Mouse (Mus musculus) cerebellum, postnatal 25 days (tissue): ENCODE results near the gene Arl2bp.

Experiments used
- DNase-seq, 2 experiments: peaks; one replicate each; pipeline ENCODE4 v3.0.0; 2021; ENCODE audit warnings: mixed read lengths in 2 of 2

Arl2bp gene

GRCm38 (mm10) chr8:94666456-94667308 is at the start of gene Arl2bp:
Gene Arl2bp (plus strand): TSS chr8:94666600.
- peak; percentile 93 to 97 for DNase-seq

GRCm38 (mm10) chr8:94624885-94625284 is 41.5 kb upstream of the Arl2bp start:
- no peak for DNase-seq

DNA sequence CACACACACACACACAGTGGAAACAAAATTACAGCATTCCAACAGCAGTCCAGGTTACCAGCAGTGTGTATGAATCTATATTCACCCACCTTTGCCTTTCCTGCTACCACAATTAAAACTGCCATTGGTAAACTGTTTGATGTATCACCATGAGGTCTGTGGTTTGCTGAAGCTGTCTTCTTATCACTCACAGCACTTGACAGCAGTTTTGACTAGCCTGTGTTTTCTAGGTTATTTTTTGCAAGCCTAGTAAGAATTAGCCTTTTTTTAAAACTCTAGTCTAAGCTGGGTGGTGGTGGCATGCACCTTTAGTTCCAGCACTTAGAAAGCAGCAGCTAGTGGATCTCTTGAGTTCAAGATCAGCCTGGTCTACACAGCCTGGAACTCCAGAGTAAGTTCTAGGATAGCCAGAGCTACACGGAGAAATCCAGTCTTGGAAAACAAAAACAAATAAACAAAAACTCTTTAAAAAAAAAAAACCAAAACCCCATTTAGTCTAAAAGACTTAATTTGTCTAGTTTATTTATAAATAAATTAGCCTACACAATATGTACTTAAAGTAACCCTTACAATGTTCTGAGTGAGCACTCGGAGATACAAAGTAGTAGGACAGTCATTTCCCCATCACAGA is 32.7 kb upstream of the Arl2bp start:
- no peak for DNase-seq

DNA sequence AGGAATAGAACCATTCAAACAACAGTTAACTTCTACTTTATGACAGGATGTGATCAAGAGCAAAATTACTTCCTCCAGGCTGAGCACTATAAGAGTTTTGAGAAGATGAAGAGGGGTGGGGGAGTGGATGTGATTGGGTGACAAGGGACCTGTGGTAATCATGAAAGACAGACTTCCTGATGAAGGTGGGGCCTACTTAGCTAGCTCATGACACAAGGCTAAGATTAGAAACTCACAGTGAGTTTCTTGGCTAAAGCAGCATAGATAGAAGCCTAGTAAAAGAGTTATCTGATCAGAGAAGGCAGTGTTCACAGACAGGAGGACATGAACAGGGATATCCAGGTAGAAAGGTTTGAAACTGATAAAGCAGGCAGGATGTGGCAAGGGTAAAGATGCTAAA is 32.2 kb upstream of the Arl2bp start:
- no peak for DNase-seq

DNA sequence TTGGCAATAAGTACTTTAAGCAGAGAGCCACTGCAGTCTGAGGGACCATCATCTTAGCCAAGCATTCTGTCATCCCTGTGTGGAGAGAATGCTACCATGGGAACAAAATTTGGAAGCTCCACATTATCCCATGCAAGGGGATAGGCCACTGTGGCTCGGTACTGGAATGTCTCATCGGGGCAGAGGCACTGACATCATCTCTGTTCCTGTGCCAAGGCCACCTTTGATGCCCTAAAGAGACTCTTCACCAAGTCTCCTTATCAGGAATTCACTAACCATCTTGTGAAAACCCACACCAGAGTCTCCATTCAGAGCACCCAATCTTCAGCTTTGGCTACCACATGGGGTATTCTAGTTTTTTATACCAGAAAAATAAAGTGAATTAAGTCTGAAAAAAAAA is 25.2 kb upstream of the Arl2bp start:
- no peak for DNase-seq

DNA sequence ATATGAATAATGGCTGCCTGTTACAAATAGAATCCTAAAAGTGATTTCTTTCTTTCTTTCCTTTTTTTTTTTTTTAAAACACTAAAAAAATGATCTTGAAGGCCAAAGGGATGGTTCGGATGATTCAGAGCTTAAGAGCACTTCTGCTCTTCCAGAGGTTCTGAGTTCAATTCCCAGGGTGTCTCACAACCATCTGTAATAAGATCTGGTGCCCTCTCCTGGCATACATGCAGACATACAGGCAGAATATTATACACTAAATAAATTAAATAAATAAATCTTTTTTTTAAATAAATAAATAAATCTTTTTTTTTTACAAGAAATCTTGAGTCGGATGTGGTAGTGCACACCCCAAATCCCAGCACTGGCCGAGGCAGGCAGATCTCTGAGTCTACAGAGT is 24.5 kb upstream of the Arl2bp start:
- no peak for DNase-seq

DNA sequence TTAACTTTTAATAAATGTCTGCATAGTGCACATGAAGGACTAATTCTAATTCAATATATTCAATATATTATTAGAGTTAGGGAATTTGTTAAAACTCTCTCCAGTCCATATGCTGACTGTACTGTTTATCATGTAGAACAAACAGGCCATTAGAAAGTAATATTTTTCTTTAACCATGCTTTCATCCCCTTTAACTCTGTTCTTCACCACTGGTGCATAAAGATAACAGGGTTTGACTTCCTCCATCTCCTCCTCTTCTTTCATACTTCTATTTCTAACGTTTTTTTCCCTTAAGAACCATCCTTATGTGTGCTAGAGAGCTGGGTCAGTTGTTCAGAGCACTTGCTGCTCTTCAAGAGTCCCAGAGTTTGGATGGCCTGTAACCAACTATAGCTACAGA is 21.2 kb upstream of the Arl2bp start:
- no peak for DNase-seq

DNA sequence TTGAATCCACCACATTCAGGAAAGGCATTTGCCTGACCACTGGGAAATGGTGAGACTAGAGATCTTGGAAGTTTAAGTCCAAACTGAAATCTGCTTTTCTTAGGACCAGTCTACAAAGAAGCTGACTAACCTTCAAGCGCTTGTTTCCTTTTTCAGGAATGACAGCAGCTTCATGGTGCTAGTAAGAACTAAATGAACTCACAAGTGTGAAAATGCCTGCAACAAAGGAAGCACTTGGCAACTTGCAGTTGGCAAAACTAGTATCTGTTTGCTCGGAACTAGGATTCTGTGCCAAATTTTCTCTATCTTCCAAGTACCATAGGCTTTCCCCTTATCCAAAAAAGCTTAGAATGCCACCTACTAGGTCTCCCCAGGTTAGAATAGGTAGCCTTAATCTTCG is 20.2 kb upstream of the Arl2bp start:
- DNase-seq = no peak

DNA sequence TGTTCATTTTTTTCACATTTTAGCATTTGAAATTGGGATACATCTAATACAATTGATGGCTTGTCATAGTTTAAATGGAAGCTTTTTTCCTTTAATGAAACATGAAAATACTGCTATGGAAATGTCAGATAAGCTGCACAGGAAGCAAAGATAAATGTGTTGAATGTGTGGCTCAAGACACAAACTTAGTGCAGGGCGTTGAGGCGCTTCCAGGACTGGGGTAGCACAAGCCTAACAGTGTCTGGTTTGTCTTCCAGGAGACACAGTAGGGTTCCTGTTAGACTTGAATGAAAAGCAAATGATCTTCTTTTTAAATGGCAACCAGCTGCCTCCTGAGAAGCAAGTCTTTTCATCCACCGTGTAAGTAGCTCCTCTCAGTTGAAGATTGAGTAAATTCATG is 16.9 kb upstream of the Arl2bp start:
- DNase-seq = no peak

DNA sequence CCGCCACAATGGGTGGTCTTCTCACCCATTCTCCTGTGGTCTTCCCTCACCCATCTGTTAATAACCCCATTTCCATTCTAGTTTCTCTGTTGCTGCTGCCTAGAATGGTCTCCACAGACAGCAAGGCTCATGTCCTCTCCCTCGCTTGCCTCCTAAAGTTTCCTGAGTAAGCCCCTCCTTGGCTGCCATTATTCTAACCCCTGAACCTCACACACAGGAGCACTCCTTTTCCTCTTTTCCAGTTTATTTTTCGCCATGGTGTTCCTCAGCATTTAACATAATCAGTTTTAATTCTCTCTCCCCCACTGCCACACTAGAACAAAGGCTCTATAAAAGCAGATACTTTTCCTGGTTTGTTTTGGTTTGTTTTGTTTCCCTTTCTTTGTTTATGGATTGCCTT is 13.4 kb upstream of the Arl2bp start:
- DNase-seq = no peak

GRCm38 (mm10) chr8:94654994-94655393 is 11.4 kb upstream of the Arl2bp start:
- DNase-seq = no peak

DNA sequence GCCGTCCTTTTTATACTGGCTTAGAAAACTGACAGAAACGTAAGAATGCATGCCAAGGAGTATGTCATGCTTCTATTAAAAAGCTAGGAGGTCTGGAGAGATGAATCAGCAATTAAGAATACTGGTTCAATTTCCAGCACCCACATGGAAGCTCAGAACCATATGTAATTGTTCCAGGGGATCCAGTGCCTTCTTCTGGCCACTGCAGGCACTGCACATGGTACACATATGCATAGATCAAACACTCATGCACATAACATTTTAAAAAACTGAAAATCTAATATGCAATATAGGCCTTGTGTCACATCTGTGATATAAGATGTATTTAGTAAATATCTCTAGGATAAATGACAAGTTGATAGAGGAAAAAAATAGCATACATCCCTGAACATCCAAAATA is 8.4 kb upstream of the Arl2bp start:
- DNase-seq = no peak

DNA sequence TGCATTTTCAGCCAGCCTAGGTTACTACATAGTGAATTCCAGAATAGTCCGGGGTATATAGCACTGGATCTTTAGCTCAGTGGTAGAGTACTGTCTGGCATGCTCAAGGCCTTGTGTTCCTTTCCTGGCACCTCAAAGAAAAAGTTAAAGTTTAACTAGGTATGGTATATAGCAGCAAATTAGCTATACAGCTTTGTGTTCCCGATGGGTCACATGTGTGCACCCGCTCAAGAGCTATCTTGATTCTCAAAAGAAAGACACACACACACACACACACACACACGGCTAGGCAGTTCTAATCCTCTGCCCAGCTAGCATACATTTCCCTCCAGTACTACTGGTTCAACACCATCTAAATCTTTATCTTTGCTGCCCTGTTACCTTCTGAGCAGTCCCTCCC is 6.0 kb upstream of the Arl2bp start:
- no peak for DNase-seq

GRCm38 (mm10) chr8:94664722-94665121 is 1.7 kb upstream of the Arl2bp start:
- no peak for DNase-seq

- no peak for DNase-seq
These were observed 8.0 kb downstream of the Arl2bp start for GRCm38 (mm10) chr8:94674384-94674783.

DNA sequence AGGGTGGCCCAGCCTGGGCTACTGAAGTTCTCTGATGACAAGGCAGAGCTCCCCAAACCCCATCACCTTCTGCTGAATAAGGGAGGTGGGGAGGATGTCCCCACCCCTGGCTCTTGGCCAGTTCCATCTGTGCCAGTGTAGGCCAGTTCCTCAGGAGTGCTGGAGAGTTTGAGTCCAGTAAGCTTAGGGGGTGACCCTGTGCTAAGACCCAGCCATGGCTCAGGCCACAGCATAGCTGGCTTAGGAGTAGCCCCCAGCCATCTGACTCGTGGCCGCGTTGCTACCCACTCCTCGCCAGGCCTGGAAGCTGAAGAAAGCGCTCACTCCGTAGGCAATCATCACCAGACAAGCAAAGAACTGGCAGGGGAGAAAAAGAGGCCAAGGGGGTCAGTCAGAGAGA is 9.5 kb downstream of the Arl2bp start:
- peak in 1 of 2 experiments; percentile 22 for DNase-seq

DNA sequence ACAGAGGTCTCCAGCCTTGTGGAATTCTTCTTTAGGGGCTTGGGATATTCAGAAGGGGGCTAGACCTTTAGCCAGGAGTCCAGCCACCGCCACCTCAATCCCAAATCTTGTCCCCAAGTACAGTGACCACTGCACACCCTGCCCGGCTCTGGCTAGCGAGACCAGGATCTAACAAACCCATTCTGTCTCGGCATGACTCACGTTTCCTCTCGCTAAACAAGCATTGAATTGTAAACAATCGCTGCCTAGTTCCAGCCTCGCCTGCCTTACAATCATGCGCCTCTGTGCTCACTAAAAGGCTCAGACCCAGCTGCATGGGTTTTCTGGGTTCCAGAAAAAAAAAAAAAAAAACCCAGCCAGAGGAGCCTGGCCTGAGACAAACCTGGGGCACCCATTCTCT is 12.2 kb downstream of the Arl2bp start:
- DNase-seq = no peak

DNA sequence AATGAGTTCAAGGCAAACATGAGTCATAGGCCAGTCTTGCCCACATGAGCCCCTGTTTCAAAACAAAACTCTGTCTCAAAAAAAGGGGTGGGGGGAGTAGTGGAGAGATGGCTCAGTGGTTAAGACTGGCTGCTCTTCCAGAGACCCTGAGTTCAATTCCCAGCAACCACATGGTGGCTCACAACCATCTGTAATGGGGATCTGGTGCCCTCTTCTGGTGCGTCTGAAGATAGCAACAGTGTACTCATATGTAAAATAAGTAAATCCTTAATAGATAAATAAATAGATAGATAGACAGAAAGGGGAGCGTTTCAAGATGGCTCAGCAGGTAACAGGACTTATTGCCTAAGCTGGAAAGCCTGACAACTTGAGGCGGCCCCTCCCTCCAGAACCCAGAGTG is 14.0 kb downstream of the Arl2bp start:
- no peak for DNase-seq

DNA sequence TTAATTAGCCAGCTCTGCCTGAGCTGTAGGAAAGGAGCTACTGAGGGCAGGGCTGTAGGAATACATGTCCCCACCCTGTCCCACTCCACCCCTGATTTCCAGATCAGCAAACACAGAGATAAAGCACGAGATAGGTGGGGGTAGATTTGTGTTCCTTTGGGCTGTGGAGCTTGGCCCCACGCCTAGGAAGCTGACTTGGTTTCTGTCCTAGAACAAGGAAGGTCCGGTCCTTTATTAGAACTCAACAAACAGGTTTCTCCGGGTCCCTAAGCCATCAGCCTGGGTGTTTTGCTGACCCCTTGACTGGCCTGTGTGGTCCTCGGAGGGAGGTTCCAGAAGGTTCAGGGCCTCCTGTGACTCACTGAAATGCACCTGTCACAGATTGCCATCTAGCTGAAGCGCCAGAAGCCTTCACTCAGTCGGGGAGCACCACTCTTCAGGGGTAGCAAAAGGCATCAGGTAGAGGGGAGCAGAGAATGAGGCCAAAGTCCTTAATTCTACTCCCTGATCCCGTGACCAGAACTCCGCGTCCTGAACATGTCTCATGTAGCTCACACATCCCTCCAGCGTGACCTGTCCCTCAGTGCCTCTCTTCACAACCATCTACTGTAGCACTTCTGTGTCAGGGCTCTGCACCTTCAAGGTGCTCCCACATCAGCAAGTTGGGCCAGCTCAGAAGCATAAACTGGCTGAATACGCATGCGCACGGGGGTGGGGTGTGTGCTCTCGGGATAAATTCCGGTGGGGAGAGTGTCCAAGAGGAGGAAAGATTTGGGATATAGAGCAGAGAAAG is 16.5 kb downstream of the Arl2bp start:
- no peak for DNase-seq

DNA sequence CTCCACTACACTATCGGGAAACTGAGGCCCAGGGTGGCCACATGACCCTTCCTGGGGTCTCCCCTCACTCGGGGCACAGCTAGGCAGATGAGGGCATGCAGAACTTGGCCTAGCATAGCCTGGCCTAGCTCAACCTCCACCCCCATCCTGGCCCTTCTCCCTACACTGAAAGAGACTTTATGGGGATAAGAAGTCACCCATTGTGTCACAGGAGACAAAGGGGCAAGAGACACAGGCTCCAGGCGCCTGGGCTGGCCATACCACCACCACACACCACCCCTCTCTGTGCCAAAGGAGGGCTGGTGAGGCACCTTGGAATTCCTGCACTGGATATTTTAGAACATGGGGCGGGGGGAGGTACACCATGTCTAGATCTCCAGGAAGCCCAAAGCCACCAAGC is 17.9 kb downstream of the Arl2bp start:
- DNase-seq = no peak

DNA sequence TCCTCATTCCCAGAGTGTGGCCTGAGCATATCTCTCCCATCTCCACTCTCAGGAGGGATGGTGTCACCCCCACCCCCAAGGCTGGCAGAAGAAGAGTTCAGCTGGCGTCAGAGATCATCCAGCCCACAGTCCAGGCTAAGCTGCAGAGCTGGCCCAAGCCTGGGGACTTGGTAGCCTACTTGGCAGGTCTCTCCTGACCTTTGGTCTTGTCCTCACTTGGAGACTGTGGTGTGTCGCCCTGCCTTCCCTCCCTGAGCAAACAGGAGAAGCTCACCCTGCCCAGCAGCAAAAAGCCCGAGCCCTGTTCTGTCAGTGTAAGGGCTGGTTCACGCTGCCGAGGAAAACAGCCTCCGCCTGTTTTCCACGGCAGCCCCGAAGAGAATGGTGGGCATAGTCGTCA is 19.6 kb downstream of the Arl2bp start:
- no peak for DNase-seq

GRCm38 (mm10) chr8:94694701-94695100 is 28.3 kb downstream of the Arl2bp start:
- no peak for DNase-seq

DNA sequence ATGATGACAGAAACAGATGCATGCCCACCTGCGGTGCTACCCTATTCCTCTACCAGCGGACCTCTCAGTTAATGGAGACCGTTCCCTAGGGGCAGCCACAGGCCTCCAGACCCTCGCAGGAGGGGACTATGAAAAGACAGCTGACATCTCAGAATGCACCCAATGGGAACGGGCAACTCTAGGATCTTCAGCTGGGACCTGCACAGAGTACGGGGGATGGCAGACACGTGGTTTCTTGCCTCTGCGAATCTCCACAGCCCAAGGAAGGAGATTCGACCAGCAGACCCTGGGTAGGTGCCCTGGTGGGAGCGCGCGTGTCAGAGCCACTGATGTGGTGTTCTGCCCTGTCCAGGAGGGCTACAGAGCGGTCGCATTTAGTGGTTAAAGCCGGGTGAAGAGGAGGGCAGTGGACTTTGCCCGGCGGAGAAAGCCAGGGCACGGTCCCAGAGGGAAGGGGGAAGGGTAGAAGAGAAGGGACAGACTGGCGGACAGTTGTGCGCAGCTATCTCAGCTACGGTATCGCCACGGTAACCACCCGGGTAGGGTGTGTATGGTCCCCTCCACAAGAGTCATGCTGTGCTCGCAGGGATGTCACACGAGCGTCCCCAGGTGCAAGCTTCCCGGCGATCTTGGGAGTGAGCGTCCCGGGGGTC is 29.1 kb downstream of the Arl2bp start:
- no peak for DNase-seq
